Mouse (Mus musculus) frontal cortex, adult (tissue): ENCODE results near the gene Ergic1.

ENCODE experiments used
- ATAC-seq: cut with Nextera tagmentation; 2 replicates; pipeline ENCODE4 v1.9.2; 2017; ENCODE audit warnings: mild to moderate bottlenecking, moderate library complexity, mixed read lengths; ENCODE audit not compliant: low TSS enrichment

Ergic1 gene

DNA sequence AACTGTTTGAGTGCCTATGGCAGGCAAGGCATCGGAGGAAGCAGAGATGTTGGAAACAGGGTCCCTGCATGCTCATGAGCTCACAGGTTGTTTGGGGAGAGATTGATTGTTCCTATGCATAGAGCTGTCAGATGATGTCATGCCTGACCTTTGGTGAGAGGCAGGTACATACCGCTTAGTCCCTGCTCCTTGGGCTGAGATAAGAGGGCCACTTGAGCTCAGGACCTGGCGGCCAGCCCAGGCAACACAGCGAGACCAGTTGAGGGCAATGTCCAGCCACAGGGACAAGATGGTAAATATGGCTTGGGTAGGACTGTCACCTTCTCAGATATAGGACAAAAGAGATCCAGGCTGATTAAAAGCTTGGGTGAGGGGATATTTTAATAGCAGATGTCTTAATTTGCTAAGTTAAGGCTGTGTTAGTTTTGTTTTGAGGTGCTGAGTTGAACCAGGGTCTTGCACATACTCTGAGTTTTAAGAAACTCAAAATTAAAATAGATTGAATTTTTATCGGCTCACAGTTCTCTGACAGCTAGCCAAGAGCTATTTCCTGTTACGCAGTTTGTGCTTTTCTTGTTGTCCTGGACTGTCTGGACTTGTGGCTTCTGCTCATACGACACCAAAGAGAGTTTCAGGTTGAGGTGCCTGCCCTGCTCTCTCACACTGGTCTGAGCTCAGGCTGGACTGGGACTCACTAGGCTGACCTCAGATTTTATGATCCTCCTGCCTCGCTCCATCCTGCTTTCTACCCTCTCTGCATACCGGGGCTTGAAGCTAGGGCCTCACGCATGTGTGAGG lies 138.7 kb downstream of the Ergic1 start:
- no peak for ATAC-seq

DNA sequence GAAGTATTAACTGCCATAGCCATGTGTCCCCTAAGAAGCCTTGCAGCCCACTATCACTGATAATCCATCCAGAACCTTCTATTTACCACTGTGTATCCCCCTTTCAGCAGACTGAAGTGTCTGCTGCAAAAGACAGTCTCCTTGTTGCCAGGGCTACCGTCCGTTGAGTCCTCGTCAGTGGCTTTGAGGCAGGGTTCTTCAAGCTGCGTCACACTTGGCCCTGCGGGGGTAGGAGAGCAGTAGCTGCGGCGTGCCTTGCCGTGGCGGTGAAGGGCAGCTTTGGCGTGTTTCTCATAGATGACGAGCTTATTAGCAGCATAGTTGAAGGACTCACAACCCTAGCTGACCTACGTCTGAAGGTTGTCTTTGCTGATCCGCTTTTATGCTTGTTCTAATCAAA lies 140.3 kb downstream of the Ergic1 start:
- peak; percentile 38; the same call in 1 of the 2 replicates for ATAC-seq

DNA sequence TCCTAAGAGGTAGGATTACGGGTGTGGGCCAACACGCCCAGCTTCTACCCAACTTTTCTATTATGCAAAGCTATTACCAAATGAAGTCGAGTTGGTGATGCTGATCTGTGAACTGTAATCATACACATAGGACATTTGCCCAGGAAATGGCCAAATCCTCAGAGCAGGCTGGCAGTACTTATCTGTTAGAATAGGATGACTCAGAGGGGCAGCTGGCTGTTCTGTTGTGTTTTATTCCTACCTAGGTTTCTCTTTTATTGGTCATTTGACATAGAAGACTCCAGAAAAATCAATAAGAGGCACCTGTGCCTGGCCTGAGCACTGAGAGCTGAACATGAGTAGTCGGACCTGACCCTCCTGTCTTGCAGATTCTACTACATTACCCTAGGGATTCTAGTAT lies 141.3 kb downstream of the Ergic1 start:
- ATAC-seq: no peak

DNA sequence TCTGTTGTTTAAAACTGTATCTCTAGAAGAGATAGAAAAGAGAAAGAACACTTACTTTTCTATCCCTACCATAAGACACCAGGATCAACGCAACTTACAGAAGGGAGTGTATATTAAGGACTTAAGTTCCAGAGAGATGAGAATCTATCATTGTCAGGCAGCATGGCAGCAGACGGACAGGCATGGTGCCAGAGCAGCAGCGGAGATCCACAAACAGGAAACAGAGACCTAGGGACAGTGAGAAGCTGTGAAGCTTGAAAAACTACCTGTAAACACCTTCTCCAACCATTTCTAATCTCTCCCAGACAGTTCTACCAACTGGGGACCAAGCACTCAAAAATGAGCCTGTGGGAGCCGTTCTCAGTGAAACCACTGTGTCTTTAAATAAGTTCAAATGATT lies 142.4 kb downstream of the Ergic1 start:
- no peak for ATAC-seq

DNA sequence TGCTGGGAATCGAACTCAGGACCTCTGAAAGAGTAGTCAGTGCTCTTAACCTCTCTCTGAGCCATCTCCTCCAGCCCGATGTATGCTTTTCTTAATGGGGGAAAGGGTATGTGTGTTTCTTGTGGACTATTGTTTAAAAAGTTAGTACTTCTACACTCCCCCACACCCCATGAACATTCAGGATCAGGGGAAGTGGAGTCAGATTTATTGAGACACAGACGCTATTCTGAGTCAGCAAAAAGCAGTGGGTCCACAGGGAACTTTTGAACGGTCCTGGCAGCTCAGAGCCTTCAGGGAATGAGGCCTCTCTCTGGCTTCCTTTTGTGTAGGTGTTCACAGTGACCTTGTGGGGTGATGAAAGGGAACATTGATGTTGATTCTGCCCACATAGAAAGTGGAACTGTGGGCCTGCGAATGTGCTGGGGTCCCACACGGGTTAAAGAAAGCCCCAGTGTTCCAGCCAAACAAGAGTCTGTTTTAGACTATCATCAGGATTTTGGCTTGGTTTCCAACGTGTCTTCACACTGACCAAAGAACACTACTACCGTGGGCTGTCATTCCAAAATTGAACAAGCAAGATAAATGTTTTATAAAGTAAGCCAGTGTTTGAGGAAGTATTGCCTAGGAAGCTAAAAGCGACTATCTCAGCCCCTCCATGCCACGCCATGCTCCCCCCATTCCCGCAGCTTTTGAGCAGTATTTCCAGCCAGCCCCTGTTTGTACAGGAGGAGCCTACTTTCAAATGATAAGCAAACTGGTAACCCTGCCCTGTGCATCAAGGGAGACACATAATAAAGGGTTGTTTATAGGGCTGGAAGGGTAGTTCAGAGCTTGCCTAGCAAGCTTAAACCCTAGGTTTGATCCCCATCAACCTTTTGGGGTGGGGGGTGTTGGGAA lies 144.4 kb downstream of the Ergic1 start:
- no peak for ATAC-seq
